Mouse (Mus musculus) gonadal fat pad, adult 2 months (tissue): ENCODE results near the gene Rragb. TPM values are rescaled to one million over a fixed set of nuclear protein-coding genes. Genes with fewer than 3 reads are reported as not detected.
"Not testable (repeated sequence)": the region's sequence is repeated elsewhere in the genome, so short reads cannot be mapped to it uniquely, and the experiment has no call there.

Experiments used
- DNase-seq: peaks from one replicate; pipeline ENCODE4 v3.0.0-alpha.2; 2012; ENCODE audit warnings: low read depth
- polyA plus RNA-seq: library from polyadenylated mRNA; depleted of rRNA; stranded (reverse); fragments of >200 nt; gene quantifications from 2 replicates; pipeline ENCODE4 v1.2.3, GENCODE M21; 2012; rRNA removed

Gene Rragb
- polyA plus RNA-seq, result 5.3 and 8.1 TPM in 2 replicates

DNA sequence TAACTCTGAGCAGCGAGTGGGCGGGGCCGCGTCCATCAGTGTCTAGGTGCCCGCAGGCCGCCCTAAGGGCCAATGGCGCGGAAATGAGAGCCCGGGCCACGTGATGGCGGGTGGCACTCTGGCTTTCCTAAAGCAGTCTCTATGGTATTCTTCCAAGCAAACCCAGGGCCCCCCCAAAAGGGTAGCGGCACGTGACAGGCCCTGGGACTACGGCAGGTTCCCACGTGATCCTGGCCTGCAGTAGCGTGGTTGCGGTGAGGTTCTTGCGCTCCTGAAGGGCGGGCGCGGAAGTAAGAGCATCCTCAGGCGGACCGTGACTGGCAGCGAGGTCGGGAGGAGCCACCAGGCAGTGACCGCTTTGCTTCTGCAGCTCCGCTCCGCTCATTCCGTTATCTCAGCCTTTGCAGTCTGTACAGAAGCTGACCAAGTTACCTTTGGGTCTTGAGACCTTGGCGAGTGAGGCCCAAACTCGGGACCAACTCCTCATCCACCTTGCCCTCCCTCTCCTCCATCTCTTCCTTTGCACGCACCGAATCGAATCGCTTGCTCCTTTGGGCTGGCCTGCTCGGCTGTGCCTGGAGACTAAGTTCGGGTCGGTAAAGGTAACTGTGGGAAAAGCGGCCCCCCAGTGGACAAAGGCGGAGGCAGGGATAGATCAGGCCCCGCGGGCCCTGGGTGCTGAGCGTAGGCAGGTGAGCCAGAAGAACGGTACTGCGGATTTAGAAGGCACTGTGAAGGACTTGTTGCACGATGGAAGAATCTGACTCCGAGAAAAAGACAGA is at the start of gene Rragb:
TSS of gene Rragb (plus strand) at position 248 of the 782 bp plus-strand sequence.
- DNase-seq, result no peak

DNA sequence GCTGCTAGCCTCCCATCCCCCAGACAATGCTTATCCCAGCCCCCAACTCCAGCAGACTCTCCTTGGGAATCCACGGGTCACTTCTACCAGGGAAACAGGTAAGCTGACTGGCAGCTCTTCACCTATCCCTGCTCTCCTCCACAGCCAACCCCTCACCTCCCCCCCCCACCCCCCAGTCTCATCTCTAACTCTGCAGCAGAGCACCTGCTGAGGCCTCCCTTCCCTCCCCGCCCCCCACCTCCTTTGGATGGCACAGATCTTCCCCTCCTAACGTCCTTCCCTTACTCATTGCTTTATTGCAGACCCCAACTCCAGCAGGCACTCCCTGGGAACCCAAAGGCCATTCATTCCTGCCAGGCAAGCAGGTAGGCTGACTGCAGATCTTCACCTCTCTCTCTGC is 21.3 kb upstream of the Rragb start, which contains the start of gene Foxr2:
TSS of gene Foxr2 (plus strand) at position 301 of the 400 bp plus-strand sequence.
- DNase-seq, result no peak

DNA sequence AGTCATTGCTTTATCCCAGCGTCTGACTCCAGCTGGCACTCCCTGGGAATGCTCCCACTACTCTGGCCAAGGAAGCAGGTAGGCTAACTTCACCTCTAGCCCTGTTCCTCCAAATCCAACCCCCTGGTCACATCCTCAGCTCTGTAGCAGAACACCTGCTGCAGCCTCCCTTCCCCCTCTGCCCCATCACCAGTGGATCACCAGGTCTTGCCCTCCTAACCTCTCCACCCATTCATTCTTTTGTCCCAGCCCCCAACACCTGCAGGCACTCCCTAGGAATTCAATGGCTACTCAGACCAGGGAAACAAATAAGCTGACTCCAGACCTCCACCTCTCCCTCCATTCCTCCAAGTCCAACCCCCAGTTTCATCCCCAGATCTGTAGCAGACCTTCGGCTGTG is 20.8 kb upstream of the Rragb start:
- no peak for DNase-seq

DNA sequence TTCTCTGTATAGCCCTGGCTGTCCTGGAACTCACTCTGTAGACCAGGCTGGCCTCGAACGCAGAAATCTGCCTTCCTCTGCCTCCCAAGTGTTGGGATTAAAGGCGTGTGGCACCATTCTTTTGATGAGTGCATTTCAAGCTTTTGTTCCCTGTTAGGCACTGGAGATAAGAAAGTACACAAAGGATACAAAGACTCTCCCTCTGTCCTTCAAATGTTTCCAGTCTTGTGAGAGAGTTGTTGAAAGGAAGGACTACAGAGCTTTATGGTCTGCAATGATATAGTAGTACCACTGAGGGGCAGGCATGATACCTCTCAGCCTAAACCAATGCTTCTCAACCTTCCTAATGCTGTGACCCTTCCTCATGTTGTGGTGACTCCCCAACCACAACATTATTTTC is 2.9 kb downstream of the Rragb start:
- DNase-seq, result no peak

DNA sequence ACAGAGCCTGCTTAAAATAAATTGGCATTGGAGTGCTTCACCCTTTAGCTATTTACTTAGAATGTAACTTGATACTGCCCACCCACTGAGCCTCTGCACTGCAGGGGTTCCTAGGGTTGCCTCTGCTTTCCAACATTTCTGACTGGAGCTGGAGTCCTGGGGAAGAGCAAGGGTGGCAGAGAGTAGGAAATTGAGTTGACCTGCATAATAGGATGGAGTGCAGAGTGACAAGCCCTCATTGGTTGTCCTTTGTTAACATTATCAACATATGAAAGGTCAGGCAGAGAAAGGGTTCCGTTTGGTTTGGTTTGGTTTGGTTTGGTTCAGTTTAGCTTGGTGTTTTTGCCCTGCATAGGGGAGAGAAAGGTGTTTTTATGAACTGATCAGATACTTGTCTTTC is 12.0 kb downstream of the Rragb start:
- DNase-seq, result no peak

DNA sequence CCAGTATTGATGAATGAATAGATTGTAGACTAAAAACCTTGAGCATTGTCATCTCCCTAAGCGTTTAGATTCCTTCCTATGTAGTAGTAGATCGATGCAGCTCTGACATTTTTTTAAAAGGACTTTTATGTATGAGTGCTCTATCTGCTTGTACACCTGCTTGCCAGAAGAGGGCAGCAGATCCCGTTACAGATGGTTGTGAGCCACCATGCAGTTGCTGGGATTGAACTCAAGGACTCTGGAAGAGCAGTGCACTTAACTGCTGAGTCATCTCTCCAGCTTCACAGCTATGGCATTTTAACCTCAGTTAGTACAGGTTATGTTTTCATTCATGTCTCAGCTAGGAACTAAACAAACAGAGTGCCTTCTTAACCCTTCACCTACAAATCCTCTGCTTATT is 15.5 kb downstream of the Rragb start:
- DNase-seq, result no peak

DNA sequence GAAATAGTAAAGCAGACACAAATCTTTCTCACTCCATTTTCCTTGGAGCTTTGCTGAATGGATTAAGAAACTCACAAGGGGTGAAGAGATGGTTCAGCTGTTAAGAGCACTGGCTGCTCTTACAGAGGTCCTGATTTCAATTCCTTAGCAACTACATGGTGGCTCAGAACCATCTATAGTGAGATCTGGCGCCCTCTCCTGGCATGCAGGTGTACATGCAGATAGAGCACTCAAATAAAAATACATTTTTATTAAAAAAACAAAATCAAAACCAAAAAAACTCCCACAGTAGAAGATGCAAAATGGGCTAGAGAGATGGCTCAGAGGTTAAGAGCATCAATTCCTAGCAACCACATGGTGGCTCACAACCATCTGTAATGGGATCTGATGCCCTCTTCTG is 35.0 kb downstream of the Rragb start:
- DNase-seq, result no peak

DNA sequence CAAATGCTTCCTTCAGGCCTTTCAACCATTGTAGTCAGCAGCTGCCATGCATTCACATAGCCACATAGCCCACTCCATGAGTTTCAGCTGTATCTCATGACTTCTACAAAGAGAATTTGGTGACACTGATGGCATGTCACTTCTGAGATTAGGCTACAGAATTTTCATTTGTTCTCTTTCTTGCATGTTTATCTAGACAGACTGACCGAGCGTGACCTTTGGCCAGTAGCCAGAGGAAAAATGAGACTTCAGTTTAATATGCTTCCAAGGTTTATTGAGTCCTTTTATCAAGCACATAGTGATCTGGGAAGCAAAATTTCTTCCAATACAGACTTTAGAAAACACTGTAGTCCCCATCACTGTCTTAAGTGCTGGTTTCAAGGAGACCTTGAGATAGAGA is 42.4 kb downstream of the Rragb start:
- DNase-seq, result no peak

DNA sequence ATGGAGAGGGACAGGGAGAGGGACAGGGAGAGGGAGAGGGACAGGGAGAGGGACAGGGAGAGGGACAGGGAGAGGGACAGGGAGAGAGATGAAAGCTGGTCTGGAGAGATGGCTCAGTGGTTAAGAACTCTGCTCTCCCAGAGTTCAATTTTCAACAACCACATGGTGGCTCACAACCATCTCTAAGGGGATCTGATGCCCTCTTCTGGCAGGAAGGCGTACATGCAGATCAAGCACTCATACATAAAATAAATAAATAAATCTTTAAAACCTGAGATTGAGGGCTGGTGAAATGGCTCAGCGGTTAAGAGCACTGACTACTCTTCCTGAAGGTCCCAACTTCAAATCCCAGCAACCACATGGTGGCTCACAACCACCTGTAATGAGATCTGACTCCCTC is 59.4 kb downstream of the Rragb start:
- not testable (repeated sequence) for DNase-seq

DNA sequence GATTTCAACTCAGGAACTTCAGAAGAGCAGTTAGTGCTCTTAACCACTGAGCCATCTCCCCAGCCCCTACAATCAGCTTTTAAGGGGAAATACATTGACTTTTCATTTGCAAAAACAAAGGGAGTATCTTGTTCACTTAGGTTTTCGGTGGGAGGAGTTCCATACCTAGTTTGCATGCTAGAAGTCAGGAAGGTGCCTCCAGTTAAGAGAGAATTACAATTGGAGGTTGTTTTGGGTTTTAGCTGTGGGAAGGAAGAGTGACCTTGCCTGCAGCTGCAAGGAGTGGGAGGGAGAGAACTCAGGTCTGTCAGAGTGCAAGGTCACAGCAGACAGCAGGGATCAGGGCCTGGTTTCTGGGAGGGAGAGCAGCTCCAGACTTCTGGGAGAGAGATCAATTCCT is 71.3 kb downstream of the Rragb start:
- DNase-seq, result no peak

Other genes with a start within 250 kb of the Rragb start
- 0.70 and 1.1 TPM in 2 replicates for gene Usp51, start 133.5 kb upstream of the Rragb start, polyA plus RNA-seq
- 14.4 and 21.5 TPM in 2 replicates for gene Mageh1, start 102.4 kb upstream of the Rragb start, polyA plus RNA-seq
- gene Foxr2, start 21.2 kb upstream of the Rragb start, polyA plus RNA-seq, result 0.04 TPM in 1 of 2 replicates, not detected in the other
- 0.89 and 0.98 TPM in 2 replicates for gene Klf8, start 97.5 kb downstream of the Rragb start, polyA plus RNA-seq